Comparison of ENCODE assay signal across 26 mouse cellular contexts in genomic region chr9:13513135-13513534, GRCm38 (mm10).
DNase-seq lines count a peak whose midpoint lies in the region; ATAC-seq lines count a peak whose summit lies in the region.
"Had no signal": no experiment of that assay in that cellular context is flagged by ENCODE, and none has a peak within 500 bp of the region (broad histone marks: within the 10 kb centered on the region; RNA-seq: fewer than 3 reads in every experiment).

No protein-coding gene starts in this region.

- no peaks in the 10 kb centered on the region for H3K27me3 ChIP-seq in heart, embryonic 10.5 days (ENCODE audit: insufficient read depth, poor library complexity, severe bottlenecking)
- no peaks in the 10 kb centered on the region for H3K27me3 ChIP-seq in kidney, embryonic 16.5 days (ENCODE audit: insufficient read depth, low read length)
- H3K27me3 ChIP-seq: embryonic facial prominence, embryonic 12.5 days; forebrain, embryonic 12.5 days; heart, embryonic 15.5 days; intestine, embryonic 15.5 days; limb, embryonic 15.5 days; neural tube, embryonic 13.5 days had no signal

- H3K4me3 ChIP-seq in heart, embryonic 10.5 days = no peak overlapping the region
- no peak overlapping the region for H3K4me3 ChIP-seq in kidney, embryonic 16.5 days (ENCODE audit: low read length)
- H3K4me3 ChIP-seq: embryonic facial prominence, embryonic 12.5 days; erythroblast, embryonic 14.5 days; forebrain, embryonic 12.5 days; heart, embryonic 15.5 days; hindbrain, embryonic 10.5 days; intestine, embryonic 15.5 days; limb, embryonic 15.5 days; myocyte; neural tube, embryonic 13.5 days had no signal

- H3K9me3 ChIP-seq in heart, embryonic 10.5 days = no peaks in the 10 kb centered on the region
- H3K9me3 ChIP-seq in kidney, embryonic 16.5 days (ENCODE audit: low read length) = no peaks in the 10 kb centered on the region
- H3K9me3 ChIP-seq: embryonic facial prominence, embryonic 12.5 days; forebrain, embryonic 12.5 days; heart, embryonic 15.5 days; hindbrain, embryonic 10.5 days; intestine, embryonic 15.5 days; limb, embryonic 15.5 days; neural tube, embryonic 13.5 days had no signal

- peak; percentile 62 for ATAC-seq in kidney, embryonic 16.5 days (ENCODE audit: low FRiP score, low TSS enrichment)
- ATAC-seq: hindbrain, embryonic 16.5 days; intestine, embryonic 15.5 days; midbrain, embryonic 16.5 days had no signal

- DNase-seq in adrenal gland, postnatal 10 days = peak; percentile 13
- no peak for DNase-seq in adrenal gland, adult 8-10 months
- peak; percentile 34 to 42 for DNase-seq in heart, adult 9 months (ENCODE audit: low spot score in 2 of 2)
- DNase-seq in heart, embryonic 10.5 days (ENCODE audit: low spot score) = no peak
- no peak for DNase-seq in kidney, postnatal 4 days
- peak; percentile 39 for DNase-seq in brain, adult 2 months (ENCODE audit: low read depth, low spot score)
- DNase-seq: cerebellum, adult 18-20 months; cerebellum, postnatal 14 days; left cerebral cortex, postnatal 4 days; lung, embryonic 14.5 days; lung, postnatal 4 days; thymus, adult 18-20 months; thymus, postnatal 4 days had no signal

- H3K9ac ChIP-seq in kidney, embryonic 16.5 days (replicated peaks; ENCODE audit: low read length) = no peak overlapping the region
- H3K9ac ChIP-seq: embryonic facial prominence, embryonic 12.5 days; forebrain, embryonic 12.5 days; heart, embryonic 15.5 days; intestine, embryonic 15.5 days; limb, embryonic 15.5 days; liver, embryonic 14.5 days; lung, embryonic 14.5 days; neural tube, embryonic 13.5 days had no signal

- peaks cover 24% of the 10 kb centered on the region; the same call in 1 of the 2 replicates for H3K4me1 ChIP-seq in heart, embryonic 10.5 days
- H3K4me1 ChIP-seq in kidney, embryonic 16.5 days (ENCODE audit: insufficient read depth, low read length) = peaks cover 35% of the 10 kb centered on the region; the same call in 1 of the 2 replicates
- H3K4me1 ChIP-seq: intestine, embryonic 15.5 days; neural tube, embryonic 13.5 days had no signal

- WGBS in heart, embryonic 10.5 days = 27% methylated on average over 5 of the region's 5 CpGs
- WGBS in kidney, embryonic 16.5 days = 32% methylated on average over 5 of the region's 5 CpGs

- H3K36me3 ChIP-seq in heart, embryonic 10.5 days = 0 out of 2 replicates have a peak, but pooled peaks cover 2% of the 10 kb centered on the region
- no peaks in the 10 kb centered on the region for H3K36me3 ChIP-seq in kidney, embryonic 16.5 days (ENCODE audit: insufficient read depth, low read length)
- H3K36me3 ChIP-seq: embryonic facial prominence, embryonic 12.5 days; forebrain, embryonic 12.5 days; heart, embryonic 15.5 days; hindbrain, embryonic 10.5 days; intestine, embryonic 15.5 days; limb, embryonic 15.5 days; neural tube, embryonic 13.5 days had no signal

- no peak overlapping the region for H3K27ac ChIP-seq in heart, embryonic 10.5 days
- no peak overlapping the region for H3K27ac ChIP-seq in kidney, embryonic 16.5 days (ENCODE audit: low read length)
- H3K27ac ChIP-seq: embryonic facial prominence, embryonic 12.5 days; forebrain, embryonic 12.5 days; heart, embryonic 15.5 days; hindbrain, embryonic 10.5 days; intestine, embryonic 15.5 days; limb, embryonic 15.5 days; liver, embryonic 14.5 days; neural tube, embryonic 13.5 days had no signal

- no peak overlapping the region for H3K4me2 ChIP-seq in kidney, embryonic 16.5 days (replicated peaks; ENCODE audit: low read depth, low read length)
- H3K4me2 ChIP-seq: embryonic facial prominence, embryonic 12.5 days; forebrain, embryonic 12.5 days; heart, embryonic 15.5 days; intestine, embryonic 15.5 days; limb, embryonic 15.5 days; lung, embryonic 14.5 days; neural tube, embryonic 13.5 days had no signal

Comparison
In these comparisons a context has a peak if more than half of its experiments do, and no peak if none do; other contexts are left out.
1. DNase-seq: peak in adrenal gland, postnatal 10 days (single experiment), heart, adult 9 months (2 of 2) and brain, adult 2 months (single experiment); none in adrenal gland, adult 8-10 months (single experiment), heart, embryonic 10.5 days (single experiment) and kidney, postnatal 4 days (0 of 2).